Mouse (Mus musculus): ENCODE measurements around the gene Nr2c2ap.

DNA sequence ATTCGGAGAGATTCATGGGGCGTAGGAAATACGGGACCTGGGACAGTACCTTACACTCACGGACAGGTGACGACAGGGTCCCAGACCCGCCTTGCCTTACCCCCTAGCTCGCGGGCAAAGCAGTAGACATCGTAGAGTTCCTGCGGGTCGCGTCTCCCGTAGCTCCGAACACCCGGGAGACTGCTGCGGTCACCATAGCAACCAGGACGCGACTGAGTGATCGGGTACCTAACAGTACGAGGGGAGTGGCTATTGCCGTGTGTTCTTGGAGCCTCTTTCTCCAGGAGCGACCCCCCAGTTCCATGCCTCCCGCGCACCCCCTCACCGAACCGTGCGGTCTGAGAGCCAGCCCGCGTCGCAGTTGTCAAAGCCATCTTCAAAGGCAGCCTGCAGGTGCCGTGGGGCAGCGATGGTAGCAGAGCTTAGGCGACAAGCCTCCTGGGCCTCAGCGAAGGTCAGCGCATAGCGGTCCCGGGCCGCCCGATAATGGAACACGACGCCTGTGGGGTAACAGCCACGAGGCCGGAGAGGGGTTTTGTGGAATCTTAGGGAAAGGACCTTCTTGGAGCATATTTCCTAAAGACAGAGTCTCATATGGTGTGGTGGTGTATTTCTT lies 18.6 kb upstream of the Nr2c2ap start:
- TF ChIP-seq TAL1 (IDR thresholded peaks at IDR 0.05; ENCODE audit: low read length) (no peak), GATA1 (IDR thresholded peaks at IDR 0.05; ENCODE audit: low read length) (no peak)

All from erythroblast, embryonic 14.5 days (primary cell).